Mouse (Mus musculus) forebrain, embryonic 10.5 days (tissue): ENCODE measurements at regions not wholly inside any gene's neighbourhood (a gene's known extent, or its start where the extent isn't known, plus 50 kb on each side); places are given as distances from the start of the nearest gene placed in this dataset.

ENCODE experiments used
- DNase-seq: peaks from one replicate; pipeline ENCODE4 v3.0.0-alpha.2; 2017; ENCODE audit warnings: low spot score; ENCODE audit errors: extremely low spot score
- H3K27ac ChIP-seq: fragments of 300-500 bp; sonication (generic); 2 replicates; pipeline ENCODE4 v1.5.1; 2016; ENCODE audit warnings: mild to moderate bottlenecking
- H3K27me3 ChIP-seq: fragments of 300-500 bp; sonication (generic); 2 replicates; pipeline ENCODE4 v1.6.1; 2016; ENCODE audit warnings: mild to moderate bottlenecking; ENCODE audit not compliant: poor library complexity, severe bottlenecking
- H3K36me3 ChIP-seq: fragments of 300-500 bp; sonication (generic); replicated peaks from 2 replicates; pipeline ENCODE4 v1.6.1; 2016; ENCODE audit warnings: mild to moderate bottlenecking, moderate library complexity
- H3K4me1 ChIP-seq: fragments of 300-500 bp; sonication (generic); 2 replicates; pipeline ENCODE4 v1.6.1; 2016
- H3K4me3 ChIP-seq: fragments of 300-500 bp; sonication (generic); 2 replicates; pipeline ENCODE4 v1.5.1; 2016; ENCODE audit warnings: mild to moderate bottlenecking, moderate library complexity
- H3K9me3 ChIP-seq: fragments of 300-500 bp; sonication (generic); 2 replicates; pipeline ENCODE4 v1.6.1; 2016; ENCODE audit warnings: mild to moderate bottlenecking, moderate library complexity
- WGBS: fragments of 180-500 bp; shearing (Covaris S2); methylation state at CpG from one replicate; pipeline ENCODE4 v1.1.7; 2016; 5-methylcytosine and 5-hydroxymethylcytosine counted together

DNA sequence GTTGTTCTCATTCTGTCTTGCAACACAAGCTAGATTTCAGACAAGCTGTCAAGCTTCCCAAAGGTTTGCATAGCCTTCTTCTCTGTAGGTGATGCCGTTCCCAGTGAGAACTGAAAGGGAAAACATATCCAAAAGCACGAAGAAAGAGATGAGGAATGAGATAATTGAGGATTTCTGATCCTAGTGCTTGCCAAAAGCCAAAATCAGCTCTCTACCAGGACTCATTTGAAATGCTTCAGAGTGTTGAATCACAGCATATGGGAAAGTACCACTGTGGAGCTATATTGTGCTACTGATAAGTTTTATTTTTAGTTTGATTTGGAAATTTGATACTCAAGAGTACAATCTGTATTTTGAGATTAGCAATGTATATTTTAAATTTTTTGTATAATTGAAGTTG, 413.2 kb downstream of the 1700017N19Rik start:
- no peaks in the 10 kb centered on the region for H3K27me3 ChIP-seq
- 91% methylated on average over 2 of the region's 2 CpGs for WGBS
- no peaks in the 10 kb centered on the region for H3K9me3 ChIP-seq
- H3K36me3 ChIP-seq, result no peaks in the 10 kb centered on the region
- no peak overlapping the region for H3K27ac ChIP-seq
- H3K4me1 ChIP-seq, result no peaks in the 10 kb centered on the region
- no peak for DNase-seq
- no peak overlapping the region for H3K4me3 ChIP-seq

GRCm38 (mm10) chr10:101004687-101005086, 414.4 kb downstream of the 1700017N19Rik start:
- no peak for DNase-seq
- no peak overlapping the region for H3K4me3 ChIP-seq
- 87% methylated on average over 4 of the region's 4 CpGs for WGBS
- no peaks in the 10 kb centered on the region for H3K4me1 ChIP-seq
- no peaks in the 10 kb centered on the region for H3K27me3 ChIP-seq
- no peaks in the 10 kb centered on the region for H3K36me3 ChIP-seq
- H3K27ac ChIP-seq, result no peak overlapping the region
- H3K9me3 ChIP-seq, result no peaks in the 10 kb centered on the region

DNA sequence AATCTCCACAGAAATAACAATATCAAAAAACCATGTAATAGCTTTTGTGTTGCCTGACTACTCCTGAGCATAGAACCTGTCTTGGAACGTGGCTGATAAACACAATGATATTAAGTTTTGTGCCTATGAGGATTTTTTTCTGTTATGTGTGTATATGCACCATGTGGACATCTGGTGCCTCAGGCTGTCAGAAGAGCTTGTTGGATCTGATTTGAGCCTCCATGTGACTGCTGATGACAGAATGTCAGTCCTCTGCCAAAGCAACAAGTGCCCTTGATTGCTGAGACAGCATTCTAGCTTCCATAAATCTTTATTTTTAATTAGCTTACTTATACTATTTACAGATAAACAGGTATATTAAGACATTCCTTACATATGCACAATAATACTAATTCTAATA, 425.1 kb downstream of the 1700017N19Rik start:
- WGBS, result 92% methylated on average over 1 of the region's 1 CpGs
- no peak overlapping the region for H3K27ac ChIP-seq
- no peaks in the 10 kb centered on the region for H3K36me3 ChIP-seq
- no peak overlapping the region for H3K4me3 ChIP-seq
- H3K9me3 ChIP-seq, result no peaks in the 10 kb centered on the region
- DNase-seq, result no peak
- H3K4me1 ChIP-seq, result no peaks in the 10 kb centered on the region
- H3K27me3 ChIP-seq, result no peaks in the 10 kb centered on the region

- DNase-seq, result no peak
- Histone ChIP-seq H3K27ac (no peak overlapping the region), H3K27me3 (no peaks in the 10 kb centered on the region), H3K36me3 (no peaks in the 10 kb centered on the region), H3K9me3 (no peaks in the 10 kb centered on the region), H3K4me1 (no peaks in the 10 kb centered on the region), H3K4me3 (no peak overlapping the region)
Observed at GRCm38 (mm10) chr10:101038630-101039029, 448.3 kb downstream of the 1700017N19Rik start.

DNA sequence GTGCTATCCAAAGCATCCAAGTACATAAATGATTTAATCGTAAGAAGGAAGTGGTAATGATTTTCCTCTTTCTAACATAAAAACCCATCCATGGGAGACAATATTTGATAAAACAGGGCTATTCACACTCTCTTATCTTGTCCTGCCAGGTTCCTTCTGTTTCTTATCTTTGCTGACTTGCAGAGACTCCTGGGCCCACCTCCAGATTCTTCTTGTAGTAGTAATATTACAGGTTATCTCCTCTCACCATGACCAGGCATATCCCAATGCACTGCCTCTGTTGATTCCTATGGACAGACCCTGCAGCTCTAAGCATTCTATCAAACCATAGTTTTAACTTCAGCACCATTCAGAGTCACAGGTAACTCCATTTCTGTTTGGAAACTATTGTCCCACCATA, 448.8 kb downstream of the 1700017N19Rik start:
- Histone ChIP-seq H3K36me3 (no peaks in the 10 kb centered on the region), H3K4me1 (no peaks in the 10 kb centered on the region), H3K27me3 (no peaks in the 10 kb centered on the region), H3K27ac (no peak overlapping the region), H3K9me3 (no peaks in the 10 kb centered on the region), H3K4me3 (no peak overlapping the region)
- 98% methylated on average over 1 of the region's 1 CpGs for WGBS
- no peak for DNase-seq
